Mouse (Mus musculus): ENCODE measurements around the gene Metrnl. TPM values are rescaled to one million over a fixed set of nuclear protein-coding genes. Genes with fewer than 3 reads are reported as not detected.

The Metrnl gene
- polyA plus RNA-seq (2014; fragmentation: Illumina TruSeq; extraction: RNeasy Lipid Tissue Mini Kit (QIAGEN cat#74804); ENCODE audit: low read depth, low replicate concordance), result 3.4 TPM

GRCm38 (mm10) chr11:121701244-121701643 is at the start of gene Metrnl:
Gene Metrnl, plus strand, starts transcription at chr11:121701544.

GRCm38 (mm10) chr11:121672990-121673572 is 28.3 kb upstream of the Metrnl start, which contains the start of gene B3gntl1:
Gene B3gntl1, minus strand, starts transcription at chr11:121673153.

Other genes with a start within 250 kb of the Metrnl start
- 31.0 TPM for gene Tbcd, start 249.6 kb upstream of the Metrnl start, polyA plus RNA-seq (2014; fragmentation: Illumina TruSeq; extraction: RNeasy Lipid Tissue Mini Kit (QIAGEN cat#74804); ENCODE audit: low read depth, low replicate concordance)
- 0.58 TPM for gene Zfp750, start 182.2 kb upstream of the Metrnl start, polyA plus RNA-seq (2014; fragmentation: Illumina TruSeq; extraction: RNeasy Lipid Tissue Mini Kit (QIAGEN cat#74804); ENCODE audit: low read depth, low replicate concordance)
- gene B3gntl1, start 28.4 kb upstream of the Metrnl start, polyA plus RNA-seq (2014; fragmentation: Illumina TruSeq; extraction: RNeasy Lipid Tissue Mini Kit (QIAGEN cat#74804); ENCODE audit: low read depth, low replicate concordance), result 2.6 TPM
- gene Ptchd3, start 128.7 kb downstream of the Metrnl start, polyA plus RNA-seq (2014; fragmentation: Illumina TruSeq; extraction: RNeasy Lipid Tissue Mini Kit (QIAGEN cat#74804); ENCODE audit: low read depth, low replicate concordance), result not detected